Mouse (Mus musculus) hindbrain, embryonic 13.5 days (tissue): ENCODE data around the gene Adcy9. TPM values are rescaled to one million over a fixed set of nuclear protein-coding genes. Genes with fewer than 3 reads are reported as not detected.
"Not testable (repeated sequence)": the region's sequence is repeated elsewhere in the genome, so short reads cannot be mapped to it uniquely, and the experiment has no call there.

ENCODE experiments used
- ATAC-seq: fragments of 200-750 bp; cut with Nextera tagmentation; 2 replicates; pipeline ENCODE4 v1.8.0; 2017; ENCODE audit warnings: moderate TSS enrichment; ENCODE audit not compliant: low FRiP score
- H3K27ac ChIP-seq: fragments of 300-500 bp; sonication (generic); 2 replicates; pipeline ENCODE4 v1.5.1; 2015; ENCODE audit warnings: inconsistent platforms, mild to moderate bottlenecking, moderate library complexity
- H3K27me3 ChIP-seq: fragments of 300-500 bp; sonication (generic); 2 replicates; pipeline ENCODE4 v1.6.1; 2015; ENCODE audit warnings: mild to moderate bottlenecking, inconsistent platforms
- H3K36me3 ChIP-seq: fragments of 300-500 bp; sonication (generic); 2 replicates; pipeline ENCODE4 v1.6.1; 2015; ENCODE audit warnings: mild to moderate bottlenecking, inconsistent platforms
- H3K4me1 ChIP-seq: fragments of 300-500 bp; sonication (generic); replicated peaks from 2 replicates; pipeline ENCODE4 v1.6.1; 2015; ENCODE audit warnings: inconsistent platforms
- H3K4me2 ChIP-seq: fragments of 300-500 bp; sonication (generic); 2 replicates; pipeline ENCODE4 v1.6.1; 2015; ENCODE audit warnings: inconsistent platforms, mild to moderate bottlenecking, moderate library complexity
- H3K4me3 ChIP-seq: fragments of 300-500 bp; sonication (generic); 2 replicates; pipeline ENCODE4 v1.5.1; 2015; ENCODE audit warnings: mild to moderate bottlenecking, inconsistent platforms
- H3K9ac ChIP-seq: fragments of 300-500 bp; sonication (generic); 2 replicates; pipeline ENCODE4 v1.6.1; 2015; ENCODE audit warnings: mild to moderate bottlenecking, inconsistent platforms
- H3K9me3 ChIP-seq: fragments of 300-500 bp; sonication (generic); 2 replicates; pipeline ENCODE4 v1.6.1; 2016; ENCODE audit warnings: inconsistent platforms
- WGBS: fragments of 180-500 bp; shearing (Covaris S2); methylation state at CpG from one replicate; pipeline ENCODE4 v1.1.7; 2015; 5-methylcytosine and 5-hydroxymethylcytosine counted together
- polyA plus RNA-seq: library from polyadenylated mRNA; unstranded; fragments of >200 nt; fragmentation: Nextera tagmentation; extraction: Ambion mirVana; gene quantifications from 2 replicates; pipeline ENCODE4 v1.2.1, GENCODE M21; 2015

The Adcy9 gene
- polyA plus RNA-seq, 1 experiment from 2014 or later: 2.8 TPM

DNA sequence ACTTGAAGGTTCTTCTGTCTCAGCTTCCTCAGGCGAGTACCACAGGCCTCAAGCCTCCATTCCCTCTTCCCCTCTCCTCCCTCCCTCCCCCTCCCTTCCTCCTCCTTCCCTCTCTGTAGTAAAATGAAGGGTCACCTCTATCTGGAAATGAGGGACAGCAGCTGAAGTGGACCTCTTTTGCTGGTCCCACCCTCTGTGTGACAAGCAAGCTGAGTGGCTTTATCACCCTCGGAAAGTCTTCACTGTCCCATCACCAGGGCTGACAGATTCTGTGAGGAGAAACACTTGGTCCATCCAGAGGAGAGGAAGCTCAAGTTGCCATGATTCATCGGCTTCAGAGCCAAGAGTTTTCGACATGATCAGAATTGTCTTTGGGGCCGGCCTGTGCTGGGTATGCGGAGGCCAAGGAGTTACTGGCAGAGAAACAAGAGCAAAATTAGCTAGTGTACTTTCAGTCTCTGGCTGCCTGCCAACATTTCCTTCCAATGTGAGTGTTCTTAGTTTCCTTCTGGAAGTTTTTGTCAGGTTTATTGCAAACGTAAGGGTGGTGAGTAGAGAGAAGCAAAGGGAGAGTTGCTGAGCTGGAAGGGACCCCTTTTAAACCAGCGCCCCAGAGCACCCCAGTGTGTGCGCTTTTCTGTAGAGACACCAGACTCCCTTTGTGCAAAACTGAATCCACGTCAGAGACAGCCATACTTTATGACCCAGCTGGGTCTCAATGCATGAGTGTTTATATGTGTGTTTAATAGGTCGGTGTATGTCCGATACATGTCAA, 146.4 kb downstream of the Adcy9 start:
- Histone ChIP-seq H3K36me3 (no peaks in the 10 kb centered on the region), H3K4me1 (peaks cover 13% of the 10 kb centered on the region; the same call in 1 of the 2 replicates), H3K9ac (no peak overlapping the region), H3K4me3 (no peak overlapping the region), H3K27ac (no peak overlapping the region), H3K27me3 (peaks cover 3% of the 10 kb centered on the region; the same call in 1 of the 2 replicates), H3K9me3 (no peaks in the 10 kb centered on the region), H3K4me2 (no peak overlapping the region)
- 67% methylated on average over 12 of the region's 12 CpGs for WGBS
- ATAC-seq: no peak

DNA sequence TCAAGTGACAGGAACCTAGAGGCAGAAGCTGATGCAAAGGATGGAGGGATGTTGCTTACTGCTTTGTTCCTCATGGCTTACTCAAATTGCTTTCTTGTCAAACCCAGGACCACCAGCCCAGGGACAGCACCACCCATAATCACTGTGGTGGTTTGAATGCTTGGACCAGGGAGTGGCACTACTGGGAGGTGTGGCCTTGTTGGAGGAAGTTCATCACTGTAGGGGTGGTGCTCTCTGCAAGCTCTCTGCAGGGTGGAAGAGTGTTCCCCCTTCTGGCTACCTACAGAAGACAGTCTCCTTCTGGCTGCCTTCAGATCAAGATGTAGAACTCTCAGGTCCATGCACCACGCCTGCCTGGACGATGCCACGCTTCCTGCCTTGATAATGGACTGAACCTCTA, 148.0 kb downstream of the Adcy9 start:
- no peak overlapping the region for H3K9ac ChIP-seq
- whole genome bisulfite sequencing: 93% methylated on average over 3 of the region's 3 CpGs
- ATAC-seq: no peak
- H3K4me1 ChIP-seq: peaks cover 22% of the 10 kb centered on the region
- no peak overlapping the region for H3K4me2 ChIP-seq
- no peak overlapping the region for H3K4me3 ChIP-seq
- no peaks in the 10 kb centered on the region for H3K9me3 ChIP-seq
- H3K27ac ChIP-seq: no peak overlapping the region
- H3K36me3 ChIP-seq: no peaks in the 10 kb centered on the region
- peaks cover 7% of the 10 kb centered on the region for H3K27me3 ChIP-seq

DNA sequence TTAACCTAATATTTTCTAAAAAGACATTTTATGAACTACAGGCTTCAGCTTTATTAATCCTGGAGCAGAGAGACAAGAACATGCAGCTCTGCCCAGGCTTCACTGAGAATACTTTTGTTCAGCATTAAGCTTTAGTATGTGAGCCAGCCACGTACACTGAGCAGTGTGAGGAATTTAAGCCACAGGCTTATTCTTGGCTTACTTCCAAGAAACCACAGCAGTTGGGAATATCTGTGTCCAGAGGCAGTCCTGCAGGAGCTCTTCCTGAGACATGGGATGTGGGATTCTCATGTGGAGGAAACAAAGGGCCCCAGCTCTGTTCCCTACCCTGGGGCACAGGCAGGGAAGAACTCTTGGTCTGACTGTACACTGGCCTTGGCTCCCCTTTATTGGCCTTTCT, 149.4 kb downstream of the Adcy9 start:
- Histone ChIP-seq H3K36me3 (no peaks in the 10 kb centered on the region), H3K4me1 (peaks cover 22% of the 10 kb centered on the region), H3K9ac (0 out of 2 replicates have a peak overlapping the region, but pooled peaks have one; percentile 1), H3K4me3 (no peak overlapping the region), H3K9me3 (no peaks in the 10 kb centered on the region), H3K27me3 (peaks cover 7% of the 10 kb centered on the region), H3K4me2 (no peak overlapping the region), H3K27ac (0 out of 2 replicates have a peak overlapping the region, but pooled peaks have one; percentile 30)
- 21% methylated on average over 1 of the region's 1 CpGs for WGBS
- ATAC-seq: no peak

DNA sequence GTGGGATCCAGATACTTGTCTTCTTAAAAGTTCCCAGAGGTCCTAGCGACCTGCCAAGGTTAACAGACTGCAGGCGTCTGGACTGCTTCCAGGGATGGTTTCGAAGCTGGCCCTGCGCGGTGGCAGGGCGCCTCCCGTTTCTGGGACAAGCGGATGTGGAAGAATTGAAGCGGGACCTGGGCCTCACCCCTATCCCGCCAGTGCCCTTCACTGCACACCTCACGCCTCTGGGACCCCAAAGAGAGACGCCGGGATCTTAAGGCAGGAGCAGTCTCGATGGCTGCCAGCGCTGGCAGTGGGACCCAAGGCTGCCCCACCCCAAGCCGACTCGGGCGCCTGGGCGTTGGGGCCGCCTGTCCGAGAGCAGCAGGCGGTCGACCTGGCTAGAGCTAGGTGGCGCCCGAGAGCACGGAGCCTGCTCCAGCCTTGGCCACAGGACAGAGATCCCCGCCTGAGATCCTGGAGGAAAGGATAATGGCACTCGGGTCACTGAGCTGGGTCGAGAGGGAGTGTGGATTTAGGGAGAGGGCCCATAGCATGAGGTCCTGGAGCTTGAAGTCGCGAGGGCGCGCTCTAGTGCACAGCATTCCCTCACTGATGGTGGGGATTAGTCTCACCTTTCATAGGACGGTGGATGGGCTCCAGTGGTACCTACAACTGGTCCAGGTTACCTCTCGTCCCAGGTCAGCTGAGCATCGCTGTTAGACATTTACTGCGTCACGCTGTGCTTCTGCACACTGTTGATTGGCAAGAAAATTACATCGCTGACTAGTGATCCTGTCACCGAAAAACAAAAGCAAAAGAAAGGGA, 152.2 kb downstream of the Adcy9 start:
- peak overlapping the region; percentile 73 for H3K4me2 ChIP-seq
- H3K27ac ChIP-seq: no peak overlapping the region
- WGBS: 8% methylated on average over 40 of the region's 40 CpGs
- no peaks in the 10 kb centered on the region for H3K36me3 ChIP-seq
- peak overlapping the region; percentile 63 for H3K9ac ChIP-seq
- H3K4me3 ChIP-seq: peak overlapping the region; percentile 36
- H3K9me3 ChIP-seq: no peaks in the 10 kb centered on the region
- H3K4me1 ChIP-seq: peaks cover 15% of the 10 kb centered on the region
- H3K27me3 ChIP-seq: peaks cover 7% of the 10 kb centered on the region
- ATAC-seq: peak; percentile 88

DNA sequence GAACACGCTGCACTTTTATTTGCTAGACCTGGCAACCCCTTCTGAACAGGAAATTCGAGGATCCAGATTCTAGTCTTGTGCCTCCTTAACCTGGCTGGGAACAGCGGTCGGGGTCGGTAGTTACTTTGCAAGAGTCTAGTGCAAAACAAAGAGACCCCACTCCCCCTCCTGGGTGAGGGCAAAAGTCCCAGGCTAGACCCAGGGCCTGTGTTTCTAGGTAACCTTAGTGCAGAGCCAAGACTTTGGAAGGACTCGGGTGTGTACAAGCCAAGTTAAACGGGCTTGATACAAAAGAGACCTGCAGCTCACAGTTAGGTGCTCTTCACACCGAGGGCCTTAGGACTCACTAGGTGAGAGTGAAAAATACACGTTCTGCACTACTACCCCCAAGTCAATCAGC, 152.8 kb downstream of the Adcy9 start:
- Histone ChIP-seq H3K9ac (0 out of 2 replicates have a peak overlapping the region, but pooled peaks have one; percentile 63), H3K4me2 (peak overlapping the region; percentile 73), H3K4me1 (peaks cover 15% of the 10 kb centered on the region), H3K27ac (no peak overlapping the region), H3K36me3 (no peaks in the 10 kb centered on the region), H3K9me3 (no peaks in the 10 kb centered on the region), H3K27me3 (peaks cover 7% of the 10 kb centered on the region), H3K4me3 (peak overlapping the region; percentile 36; the same call in 1 of the 2 replicates)
- WGBS: 58% methylated on average over 9 of the region's 9 CpGs
- ATAC-seq: no peak

DNA sequence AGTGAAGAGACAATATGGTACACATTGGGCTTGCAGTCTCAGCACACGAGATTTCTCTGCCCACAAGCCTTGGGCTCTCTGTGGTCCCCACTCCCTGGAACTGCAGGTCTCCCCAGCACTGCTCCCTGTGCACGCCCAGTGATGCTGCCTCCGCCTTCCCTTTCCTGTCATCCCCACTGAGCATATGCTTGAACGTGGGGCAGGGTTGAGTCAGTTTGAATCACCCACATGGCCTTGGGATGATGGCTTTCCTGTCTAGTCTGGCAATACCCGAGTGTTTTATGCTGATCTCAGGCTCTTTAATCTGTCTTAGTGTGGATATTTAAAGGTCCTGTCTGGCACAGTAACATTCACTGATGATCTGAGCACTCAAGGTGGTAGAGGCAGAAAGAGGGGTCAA, 154.9 kb downstream of the Adcy9 start:
- H3K27ac ChIP-seq: no peak overlapping the region
- peaks cover 9% of the 10 kb centered on the region for H3K4me1 ChIP-seq
- no peaks in the 10 kb centered on the region for H3K36me3 ChIP-seq
- no peak for ATAC-seq
- no peaks in the 10 kb centered on the region for H3K9me3 ChIP-seq
- 66% methylated on average over 5 of the region's 5 CpGs for WGBS
- H3K4me3 ChIP-seq: no peak overlapping the region
- peaks cover 7% of the 10 kb centered on the region for H3K27me3 ChIP-seq
- H3K4me2 ChIP-seq: no peak overlapping the region
- H3K9ac ChIP-seq: no peak overlapping the region

DNA sequence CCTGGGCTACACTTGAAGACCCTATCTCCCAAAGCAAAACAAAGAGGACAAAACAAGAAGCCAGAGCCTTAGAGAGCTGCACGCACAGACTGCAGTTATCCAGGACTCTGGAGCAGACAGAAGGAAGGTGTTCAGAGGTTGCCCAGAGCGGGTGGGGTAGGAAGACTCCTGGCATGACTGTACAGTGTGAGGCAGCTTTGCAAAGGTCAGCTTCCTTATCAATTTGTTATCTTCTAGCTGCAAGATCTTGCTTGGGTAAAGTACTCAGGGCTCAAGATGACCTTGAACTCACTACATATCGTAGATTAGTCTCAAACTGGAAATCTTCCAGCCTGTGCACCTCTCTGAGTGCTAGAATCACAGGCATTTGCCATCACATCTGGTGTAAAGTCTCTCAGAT, 156.8 kb downstream of the Adcy9 start:
- Histone ChIP-seq H3K4me1 (peaks cover 9% of the 10 kb centered on the region), H3K36me3 (no peaks in the 10 kb centered on the region), H3K4me2 (no peak overlapping the region), H3K9ac (no peak overlapping the region), H3K27me3 (peaks cover 5% of the 10 kb centered on the region; the same call in 1 of the 2 replicates), H3K27ac (no peak overlapping the region), H3K4me3 (no peak overlapping the region), H3K9me3 (no peaks in the 10 kb centered on the region)
- no peak for ATAC-seq
- WGBS: 87% methylated on average over 3 of the region's 3 CpGs

DNA sequence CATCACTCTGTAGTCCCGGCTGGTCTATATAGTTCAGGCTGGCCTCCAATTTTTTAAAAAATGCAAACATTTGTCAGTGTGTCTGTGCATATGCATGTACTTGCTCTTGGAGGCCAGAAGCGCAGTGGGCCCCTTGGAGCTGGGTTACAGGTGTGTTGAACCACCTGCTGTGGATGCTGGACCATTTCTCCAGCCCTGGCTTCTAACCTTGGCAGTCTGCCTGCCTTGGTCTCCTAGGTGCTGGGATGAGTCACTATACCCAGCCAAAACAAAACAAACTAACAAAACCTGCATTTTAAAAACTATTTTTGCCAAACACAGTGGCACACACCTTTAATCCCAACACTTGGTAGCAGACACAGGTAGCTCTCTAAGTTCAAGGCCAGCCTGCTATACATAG, 162.8 kb downstream of the Adcy9 start:
- Histone ChIP-seq H3K4me1 (no peaks in the 10 kb centered on the region), H3K9ac (no peak overlapping the region), H3K4me2 (no peak overlapping the region), H3K9me3 (no peaks in the 10 kb centered on the region), H3K27me3 (no peaks in the 10 kb centered on the region), H3K36me3 (no peaks in the 10 kb centered on the region), H3K4me3 (no peak overlapping the region), H3K27ac (no peak overlapping the region)
- 79% methylated on average over 2 of the region's 2 CpGs for WGBS
- ATAC-seq: no peak

DNA sequence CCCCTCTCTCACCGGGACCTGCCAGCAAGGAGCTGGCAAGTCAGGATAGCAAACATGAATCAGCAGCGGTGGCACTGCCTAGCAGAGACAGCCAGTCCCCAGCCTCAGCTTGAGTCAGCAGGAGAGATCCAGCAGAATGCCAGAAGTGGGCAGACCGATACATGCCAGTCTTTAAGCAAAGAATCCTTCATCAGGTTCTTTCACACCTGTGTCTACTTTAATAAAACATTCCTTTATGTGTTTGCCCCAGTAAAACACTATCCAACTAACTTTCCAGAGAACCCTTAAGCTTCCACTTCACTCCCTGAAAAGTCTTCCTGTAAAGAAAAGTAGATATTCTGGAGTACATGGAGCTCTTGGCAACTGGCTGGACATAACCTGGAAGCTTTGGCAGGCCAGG, 171.5 kb downstream of the Adcy9 start:
- Histone ChIP-seq H3K27ac (no peak overlapping the region), H3K4me3 (no peak overlapping the region), H3K4me1 (no peaks in the 10 kb centered on the region), H3K4me2 (no peak overlapping the region), H3K9ac (no peak overlapping the region), H3K36me3 (no peaks in the 10 kb centered on the region), H3K27me3 (no peaks in the 10 kb centered on the region), H3K9me3 (peaks cover 18% of the 10 kb centered on the region)
- ATAC-seq: no peak
- 88% methylated on average over 3 of the region's 3 CpGs for WGBS

DNA sequence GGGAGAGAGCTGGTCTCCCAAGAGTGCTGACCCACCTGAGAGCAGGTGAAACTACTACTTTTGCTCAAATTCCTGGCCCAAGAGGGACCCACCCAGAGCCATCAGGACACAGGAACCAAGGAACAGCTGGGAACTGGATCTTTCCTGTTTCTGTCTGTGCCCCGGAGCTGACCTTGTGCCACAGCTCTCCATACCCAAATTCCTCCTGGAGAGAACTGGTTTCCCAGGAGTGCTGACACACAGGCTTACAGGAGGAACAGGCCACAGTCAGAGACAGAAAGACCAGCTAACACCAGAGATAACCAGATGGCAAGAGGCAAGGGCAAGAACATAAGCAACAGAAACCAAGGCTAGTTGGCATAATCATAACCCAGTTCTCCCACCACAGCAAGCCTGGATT, 175.1 kb downstream of the Adcy9 start:
- not testable (repeated sequence) for H3K9ac ChIP-seq

More for the DNA sequence above, 175.1 kb downstream of the Adcy9 start:
- H3K4me2 ChIP-seq, H3K4me1 ChIP-seq, H3K9me3 ChIP-seq, ATAC-seq, H3K4me3 ChIP-seq, H3K36me3 ChIP-seq, H3K27ac ChIP-seq, H3K27me3 ChIP-seq: not testable (repeated sequence)
- 94% methylated on average over 1 of the region's 1 CpGs for WGBS
